Mouse (Mus musculus): ENCODE data around the gene Carnmt1.

Carnmt1 gene

DNA sequence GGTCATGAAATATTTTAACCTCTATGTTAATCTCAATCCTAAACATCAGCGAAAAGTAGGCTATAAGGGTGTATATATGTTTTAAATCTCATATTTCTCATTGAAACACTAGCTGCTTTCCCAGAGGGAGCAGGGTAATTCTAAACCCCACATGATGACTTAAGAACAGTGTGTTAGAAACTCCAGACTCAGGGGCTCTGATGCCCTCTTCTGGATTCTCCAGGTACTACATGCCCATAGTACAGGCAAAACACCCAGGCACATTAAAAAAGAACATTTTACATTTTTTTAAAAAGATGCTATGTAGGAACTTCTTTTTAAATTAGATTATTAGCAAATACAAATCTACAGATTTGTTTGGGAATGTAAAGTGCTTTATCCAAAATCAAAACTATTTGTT is 45.8 kb downstream of the Carnmt1 start:
- WGBS = 38% methylated on average over 1 of the region's 1 CpGs

DNA sequence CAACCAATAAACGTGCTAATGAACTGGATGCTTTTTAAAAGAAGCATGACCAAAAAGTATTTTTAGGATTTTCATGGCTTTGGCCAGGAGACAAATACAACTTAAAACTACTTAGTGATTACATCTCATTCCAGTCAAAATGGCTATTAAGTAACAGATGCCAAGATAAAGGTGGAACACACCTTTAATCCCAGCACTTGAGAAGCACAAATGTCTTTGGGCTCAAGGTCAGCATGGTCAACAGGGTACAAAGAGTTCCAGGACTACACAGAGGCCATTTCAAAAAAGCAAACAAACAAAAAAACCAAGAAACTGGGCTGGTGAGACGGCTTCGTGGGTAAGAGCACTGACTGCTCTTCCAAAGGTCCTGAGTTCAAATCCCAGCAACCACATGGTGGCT is 49.8 kb downstream of the Carnmt1 start:
- 85% methylated on average over 3 of the region's 3 CpGs for WGBS

DNA sequence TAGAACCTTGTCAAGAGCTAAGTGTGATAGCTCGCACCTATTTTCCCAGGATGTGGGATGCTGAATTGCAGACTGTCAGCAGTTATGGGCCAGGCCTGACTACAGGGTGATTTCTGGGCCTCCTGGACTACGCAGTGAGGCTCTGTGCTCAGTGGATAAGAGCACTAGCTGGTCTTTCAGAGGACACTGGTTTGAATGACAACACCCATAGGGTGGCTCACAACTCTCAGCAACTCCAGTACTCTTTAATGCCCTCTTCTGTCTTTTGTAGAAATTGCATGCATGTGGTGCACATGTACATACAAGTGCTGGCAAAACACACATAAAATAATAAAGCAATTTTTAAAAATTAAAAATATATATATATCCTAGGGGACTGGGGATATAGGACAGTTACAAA is 54.6 kb downstream of the Carnmt1 start:
- 89% methylated on average over 2 of the region's 2 CpGs for WGBS

DNA sequence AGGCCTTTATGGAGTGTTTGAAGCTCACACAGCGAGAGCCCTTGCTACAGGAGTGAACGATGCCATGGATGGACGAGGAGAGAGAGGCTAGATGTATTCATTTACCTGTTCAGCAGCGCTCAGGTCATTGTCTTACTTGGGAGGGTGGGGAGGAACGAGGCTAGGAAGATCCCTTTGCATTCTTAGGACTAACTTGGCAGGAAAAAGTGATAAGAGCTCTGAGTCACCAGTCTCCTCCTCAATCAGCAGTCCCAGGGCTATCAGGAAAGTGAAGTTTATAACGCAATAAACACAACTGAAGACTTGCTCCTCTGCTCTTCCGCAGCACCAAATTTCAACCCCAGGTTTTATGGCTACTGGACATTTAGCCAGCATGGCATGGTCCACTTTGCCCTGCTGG is 59.7 kb downstream of the Carnmt1 start:
- 83% methylated on average over 7 of the region's 7 CpGs for WGBS

DNA sequence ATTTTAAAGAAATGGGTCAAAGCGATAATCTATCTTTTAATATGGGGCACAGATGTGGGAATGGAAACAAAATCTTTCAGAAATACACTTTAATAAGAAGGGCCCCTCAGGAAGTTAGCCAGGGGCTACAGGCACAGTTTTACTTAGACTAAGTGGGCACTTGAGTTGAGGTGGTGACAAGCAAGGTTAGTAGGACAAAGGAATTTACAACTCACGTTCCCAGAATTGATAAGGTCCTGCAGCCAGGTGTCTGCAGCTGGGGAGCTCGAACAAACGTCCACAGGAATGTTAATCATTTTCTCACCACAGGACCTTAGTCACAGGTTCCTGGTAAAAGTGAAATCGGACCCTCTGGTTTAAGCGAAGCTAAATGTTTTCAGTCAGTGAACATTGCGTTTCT is 60.5 kb downstream of the Carnmt1 start:
- WGBS = 76% methylated on average over 7 of the region's 7 CpGs

DNA sequence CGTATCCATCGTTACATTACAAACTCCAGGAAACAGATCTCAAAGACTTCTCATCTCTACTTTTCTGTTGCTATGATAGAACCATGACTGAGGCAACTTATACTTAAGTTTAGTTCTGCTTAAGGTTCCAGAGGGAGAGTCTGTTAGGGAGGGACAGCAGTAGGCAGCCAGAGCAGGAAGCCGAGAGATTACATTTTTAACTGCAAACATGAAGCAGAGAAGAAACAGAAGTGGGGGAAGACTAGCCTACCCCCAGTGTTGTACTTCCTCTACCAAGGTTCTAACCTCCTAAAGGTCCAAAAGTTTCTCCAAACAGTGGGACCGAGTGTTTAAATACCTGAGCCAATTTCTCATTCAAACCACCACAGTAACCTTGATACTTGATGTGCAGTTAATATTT is 65.3 kb downstream of the Carnmt1 start:
- WGBS = 92% methylated on average over 4 of the region's 4 CpGs

DNA sequence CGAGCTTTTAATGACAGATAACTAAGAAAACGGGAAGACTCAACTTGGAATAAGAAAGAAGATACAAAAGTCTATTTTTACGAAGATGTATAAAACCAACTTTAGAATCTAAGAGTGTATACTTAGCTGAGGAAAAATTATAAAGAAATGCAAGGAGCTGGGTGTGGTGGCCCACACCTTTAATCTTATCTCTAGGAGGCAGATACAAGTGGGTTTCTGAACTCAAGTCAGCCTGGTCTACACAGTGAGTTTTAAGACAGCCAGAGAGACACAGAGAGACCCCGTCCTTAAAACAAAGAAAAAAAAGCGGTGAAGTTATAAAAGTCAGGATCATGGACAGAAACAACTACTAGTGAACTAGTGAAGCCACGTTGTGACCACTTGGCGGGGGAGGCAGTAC is 68.6 kb downstream of the Carnmt1 start:
- 93% methylated on average over 7 of the region's 7 CpGs for WGBS

DNA sequence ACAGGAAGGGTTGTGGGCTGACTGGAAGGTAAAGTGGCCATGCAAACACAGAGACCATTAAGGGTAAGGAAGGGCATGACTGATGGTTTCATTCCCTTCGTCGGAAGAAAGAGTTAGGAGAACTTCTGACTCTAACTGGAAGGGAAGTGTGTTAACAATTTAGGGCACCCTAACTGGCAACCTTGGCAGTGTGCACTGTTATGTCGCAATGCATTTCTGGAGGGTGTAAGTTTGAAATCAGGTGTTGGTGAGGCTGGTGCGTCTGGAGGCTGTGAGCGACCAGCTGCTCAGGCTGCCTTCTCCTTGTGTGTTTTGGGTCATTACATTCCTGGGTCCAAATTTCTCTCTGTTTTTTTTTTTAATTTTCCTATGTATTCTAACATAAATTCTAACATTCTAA is 73.4 kb downstream of the Carnmt1 start:
- WGBS = 84% methylated on average over 5 of the region's 5 CpGs

DNA sequence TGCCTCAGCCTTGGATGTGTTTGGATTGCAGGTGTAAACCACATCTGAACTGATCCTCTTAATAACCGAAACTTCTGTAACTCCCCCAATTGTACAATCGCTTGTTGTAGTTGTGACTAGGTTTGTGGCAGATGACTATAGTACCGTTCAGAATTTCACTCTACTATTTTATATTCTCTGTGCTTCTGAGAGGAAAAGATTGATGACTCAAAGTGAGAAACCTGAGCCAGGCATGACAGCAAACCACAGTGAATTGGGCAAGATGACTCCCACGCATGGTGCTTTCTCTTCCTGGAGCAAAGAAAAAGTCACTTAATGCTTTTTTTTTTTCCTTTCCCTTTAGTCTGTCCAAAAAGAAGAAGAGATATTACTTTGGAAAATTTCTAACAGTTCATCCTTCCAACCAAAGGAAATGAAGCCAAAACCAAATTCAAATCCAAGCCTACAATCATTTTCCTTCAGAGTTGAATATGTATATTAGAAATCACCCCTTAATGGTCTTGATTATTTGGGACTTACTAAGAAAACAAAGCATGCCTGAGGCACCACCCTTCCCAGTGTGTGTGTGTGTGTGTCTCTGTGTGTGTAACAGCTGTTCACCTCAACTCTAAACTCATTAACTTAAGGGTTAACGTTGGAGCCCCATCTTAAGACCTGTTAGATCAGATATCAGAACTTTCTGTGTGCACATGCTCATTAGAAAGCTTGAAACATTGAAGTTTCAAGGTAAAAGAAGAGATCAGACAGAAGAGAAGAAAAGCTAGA is 76.2 kb downstream of the Carnmt1 start:
- 69% methylated on average over 5 of the region's 5 CpGs for WGBS

DNA sequence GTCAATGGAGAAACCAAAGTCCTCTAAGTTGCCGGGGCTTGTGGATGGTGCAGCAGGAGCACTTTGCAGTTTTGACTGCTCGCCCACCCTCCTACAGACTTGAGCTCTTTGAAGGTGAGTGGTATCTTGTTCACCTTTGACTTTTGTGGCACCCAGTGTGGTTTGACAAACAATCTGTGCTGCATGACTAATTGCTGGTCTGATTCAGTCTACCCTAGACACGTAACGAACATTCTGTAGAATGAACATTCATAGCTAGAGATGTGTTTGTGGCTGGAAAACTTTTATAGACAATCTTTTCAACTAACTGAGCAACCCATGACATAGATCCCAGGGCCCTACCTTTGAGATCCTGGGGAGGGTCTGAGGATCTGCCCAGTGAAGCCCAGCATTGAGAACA is 76.8 kb downstream of the Carnmt1 start:
- WGBS = 92% methylated on average over 4 of the region's 4 CpGs

DNA sequence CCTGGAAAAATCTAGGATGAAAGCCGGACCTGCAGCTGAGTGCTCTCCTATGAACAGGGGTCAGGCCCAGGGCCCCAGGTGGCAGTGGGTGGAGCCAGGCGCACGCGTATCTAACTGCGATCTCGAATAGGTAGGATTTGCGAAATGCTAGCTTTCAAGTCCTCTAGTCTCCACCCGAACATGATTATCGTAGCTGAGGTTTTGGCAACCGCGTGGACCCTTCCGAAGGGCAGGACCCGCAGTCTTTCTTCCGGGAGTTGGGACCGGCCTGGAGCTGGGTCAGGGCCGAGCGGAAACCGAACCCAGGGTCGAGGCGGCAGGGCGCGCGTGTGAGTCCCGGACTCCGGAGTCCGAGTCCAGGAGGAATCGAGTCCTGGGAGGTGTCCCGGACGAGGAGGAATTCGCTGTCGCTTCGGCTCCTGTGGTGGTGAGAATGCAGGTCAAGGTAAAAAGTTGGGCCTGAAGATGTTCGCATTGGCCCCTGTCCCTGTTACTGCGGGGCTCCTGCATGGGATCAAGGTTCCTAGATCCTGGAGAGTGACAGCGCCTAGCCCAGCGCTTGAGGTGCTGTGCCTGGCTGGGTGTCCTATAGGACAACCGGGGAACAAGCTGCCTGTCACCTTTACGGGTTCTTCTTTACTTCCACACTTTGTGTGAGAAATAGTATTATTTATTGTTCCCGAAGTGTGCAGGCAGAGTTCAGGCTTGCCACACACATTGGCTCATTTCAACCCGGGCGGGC is 79.2 kb downstream of the Carnmt1 start, which contains the start of gene Trpm6:
Gene Trpm6, plus strand, starts transcription at position 386 of the 742 bp plus-strand sequence.
- 14% methylated on average over 41 of the region's 41 CpGs for WGBS

Measured in cerebral cortex, adult 2 months (tissue).